Mouse (Mus musculus) cerebellum, adult 2 months (tissue): ENCODE measurements around the gene Slc16a12. TPM values are rescaled to one million over a fixed set of nuclear protein-coding genes. Genes with fewer than 3 reads are reported as not detected.

ENCODE experiments used
- DNase-seq, 2 experiments: peaks; one replicate each; pipeline ENCODE4 v3.0.0; 2021
- H3K27ac ChIP-seq: fragments of 200-500 bp; 2 replicates; pipeline ENCODE4 v1.5.1; 2012; ENCODE audit warnings: low read length, control low read depth, inconsistent platforms; ENCODE audit not compliant: insufficient read depth
- H3K27me3 ChIP-seq: fragments of 200-500 bp; 2 replicates; pipeline ENCODE4 v1.6.1; 2012; ENCODE audit warnings: inconsistent platforms, mild to moderate bottlenecking, low read length, moderate library complexity; ENCODE audit not compliant: control insufficient read depth, insufficient read depth
- H3K4me1 ChIP-seq: fragments of 200-500 bp; 2 replicates; pipeline ENCODE4 v1.6.1; 2011; ENCODE audit warnings: low read length; ENCODE audit not compliant: control insufficient read depth, insufficient read depth
- H3K4me3 ChIP-seq: fragments of 200-500 bp; replicated peaks from 2 replicates; pipeline ENCODE3; 2011; ENCODE audit warnings: mild to moderate bottlenecking, low read depth, low read length, control low read depth; ENCODE audit not compliant: insufficient read depth
- CTCF ChIP-seq: fragments of 200-500 bp; IDR thresholded peaks from 2 replicates; pipeline ENCODE4 v1.5.1; 2011; ENCODE audit warnings: low read depth, mild to moderate bottlenecking, control low read depth, low read length, moderate library complexity, borderline replicate concordance; ENCODE audit not compliant: insufficient read depth
- POLR2A ChIP-seq: fragments of 200-500 bp; IDR thresholded peaks from 2 replicates; pipeline ENCODE4 v1.6.1; 2011; ENCODE audit warnings: low read length, control low read depth, borderline replicate concordance; ENCODE audit not compliant: insufficient read depth
- WGBS: fragments of 180-500 bp; shearing (Covaris S2); methylation state at CpG from one replicate; pipeline ENCODE4 v1.1.7; 2018; 5-methylcytosine and 5-hydroxymethylcytosine counted together
- polyA plus RNA-seq: library from polyadenylated mRNA; depleted of rRNA; stranded (reverse); fragments of >200 nt; gene quantifications from 2 replicates; pipeline ENCODE4 v1.2.3, GENCODE M21; 2012; rRNA removed

Gene Slc16a12
- polyA plus RNA-seq, result 1.3 and 1.8 TPM in 2 replicates

DNA sequence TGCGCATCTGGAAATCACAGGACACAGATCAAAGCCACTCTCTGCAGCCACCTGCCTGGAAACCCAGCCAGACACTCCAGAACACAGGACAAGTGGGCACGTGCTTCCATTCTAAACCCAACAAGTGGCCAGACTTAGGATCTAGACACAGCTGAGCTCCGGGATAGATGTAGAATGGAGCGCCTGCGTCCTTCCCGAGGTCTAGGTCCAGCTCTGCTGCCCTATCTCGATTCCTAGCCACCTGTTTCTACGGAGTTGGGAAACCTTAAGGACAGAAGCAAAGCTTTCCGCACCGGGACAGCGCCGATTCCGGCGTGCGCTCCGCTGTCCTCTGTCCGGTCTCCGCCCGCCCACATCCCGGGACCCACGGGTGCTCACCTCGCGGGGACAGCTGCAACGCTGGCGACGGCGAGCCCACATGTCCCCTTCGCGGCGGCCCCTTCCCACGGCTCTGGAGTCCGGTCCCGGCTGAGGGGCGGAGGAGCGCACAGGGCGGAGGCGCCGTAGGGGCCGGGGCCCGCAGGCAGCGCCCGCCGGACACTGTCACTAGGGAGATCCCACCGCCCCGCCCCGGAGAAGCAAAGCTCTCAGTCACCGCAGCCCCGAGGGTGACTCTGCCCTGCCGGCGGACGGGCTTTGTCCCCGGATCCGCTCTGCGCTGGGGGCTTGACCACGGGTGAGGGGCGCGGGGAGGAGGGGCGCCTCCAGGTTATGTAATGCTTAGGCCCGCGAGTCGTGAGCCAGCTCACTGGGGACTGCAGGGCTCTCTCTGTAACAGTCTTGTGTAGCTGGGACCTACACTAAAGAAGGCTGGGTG, at the start of gene Slc16a12:
Gene Slc16a12 (minus strand): TSS at position 602 of the 817 bp plus-strand sequence.
- TF ChIP-seq CTCF (no peak), POLR2A (no peak)
- under 1% methylated on average over 61 of the region's 61 CpGs for WGBS
- Histone ChIP-seq H3K27ac (no peak within 1 kb of the TSS), H3K4me3 (no peak within 1 kb of the TSS), H3K27me3 (no peaks in the 10 kb centered on the region), H3K4me1 (no peaks in the 10 kb centered on the region; the same call in 1 of the 2 replicates)
- DNase-seq, result no peak

DNA sequence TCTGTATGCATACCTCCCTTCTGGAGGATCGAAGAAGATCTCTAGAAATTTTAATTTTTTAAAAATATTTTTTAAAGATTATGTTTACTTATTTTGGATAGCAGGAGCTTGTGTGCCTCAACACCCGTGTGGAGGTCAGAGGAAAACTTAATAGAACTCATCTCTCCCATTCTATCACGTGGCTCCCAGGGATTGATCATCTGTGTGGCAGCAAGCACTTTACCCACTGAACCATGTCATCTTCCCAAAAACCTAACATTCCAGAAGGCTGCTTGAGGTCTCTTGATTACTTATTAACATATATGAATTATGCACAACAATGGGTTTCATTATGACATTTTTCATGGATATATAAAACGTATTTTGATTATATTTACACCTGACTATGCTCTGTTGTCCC, 49.3 kb upstream of the Slc16a12 start:
- H3K27me3 ChIP-seq, result no peaks in the 10 kb centered on the region
- no peak for DNase-seq
- H3K27ac ChIP-seq, result no peak overlapping the region
- TF ChIP-seq POLR2A, result no peak
- TF ChIP-seq CTCF, result no peak
- no peak overlapping the region for H3K4me3 ChIP-seq
- no peaks in the 10 kb centered on the region for H3K4me1 ChIP-seq
- WGBS, result 69% methylated on average over 4 of the region's 4 CpGs

DNA sequence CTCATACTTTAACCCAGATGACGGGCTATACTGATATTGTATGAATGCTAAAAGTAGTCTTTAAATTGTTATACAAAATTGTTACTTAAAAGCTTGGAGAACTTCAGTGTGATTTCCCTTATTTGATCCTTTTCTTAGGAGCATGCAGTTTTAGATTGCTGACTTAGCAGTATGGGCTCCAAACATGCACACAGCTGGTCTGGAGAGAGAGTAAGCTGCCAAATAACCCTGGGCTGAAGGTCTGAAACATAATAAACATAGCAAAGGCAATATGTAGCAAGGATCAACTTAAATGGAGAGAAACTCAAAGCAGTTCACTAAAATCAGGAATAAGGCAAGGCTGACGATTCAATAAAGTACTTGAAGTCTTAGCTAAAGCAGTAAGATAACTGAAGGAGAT, 35.4 kb upstream of the Slc16a12 start:
- WGBS, result 96% methylated on average over 2 of the region's 2 CpGs
- TF ChIP-seq POLR2A, result no peak
- no peak for TF ChIP-seq CTCF
- H3K27me3 ChIP-seq, result no peaks in the 10 kb centered on the region

DNA sequence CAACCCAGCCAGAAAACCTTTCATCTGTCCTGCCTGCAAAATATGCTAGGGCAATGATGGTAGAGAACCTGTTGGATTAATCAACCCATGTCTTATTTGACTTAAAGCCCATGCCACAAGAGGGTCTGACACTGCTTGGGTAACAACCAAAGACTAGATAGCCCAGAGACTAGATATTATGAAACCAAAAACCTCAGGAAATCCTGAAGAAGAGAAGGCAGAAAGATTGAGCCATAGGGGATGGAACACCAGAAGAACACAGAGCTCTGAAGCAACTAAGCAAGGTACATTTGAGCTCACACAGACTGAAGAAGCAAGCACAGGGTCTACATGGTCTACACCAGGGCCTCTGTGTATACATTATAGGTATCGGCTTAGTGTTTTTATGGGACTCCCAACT, 31.9 kb upstream of the Slc16a12 start:
- no peaks in the 10 kb centered on the region for H3K4me1 ChIP-seq
- H3K4me3 ChIP-seq, result no peak overlapping the region
- 96% methylated on average over 1 of the region's 1 CpGs for WGBS
- TF ChIP-seq POLR2A, result no peak
- TF ChIP-seq CTCF, result no peak
- no peak for DNase-seq
- no peaks in the 10 kb centered on the region for H3K27me3 ChIP-seq
- no peak overlapping the region for H3K27ac ChIP-seq

More for the DNA sequence above, 35.4 kb upstream of the Slc16a12 start:
- DNase-seq, result no peak
- Histone ChIP-seq H3K4me3 (no peak overlapping the region), H3K27ac (no peak overlapping the region), H3K4me1 (no peaks in the 10 kb centered on the region)

DNA sequence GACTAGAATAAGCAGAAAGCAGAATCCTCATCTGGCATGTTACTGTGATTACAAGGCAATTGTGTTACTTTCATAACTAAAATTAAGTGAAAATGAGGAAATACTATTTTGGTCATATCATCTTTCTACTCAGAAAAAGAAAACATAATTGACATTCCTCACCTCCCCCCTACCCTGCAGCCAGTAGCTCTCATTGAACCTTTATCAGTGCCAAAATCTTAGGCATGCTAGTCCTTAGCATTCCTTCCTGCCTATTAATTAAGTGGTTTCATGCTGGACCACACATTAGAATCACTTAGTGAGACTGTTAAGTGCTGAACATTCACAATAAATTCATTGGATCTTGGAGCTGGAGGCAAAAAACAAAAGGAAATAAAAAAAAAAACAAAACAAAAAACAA, 31.0 kb upstream of the Slc16a12 start:
- H3K27ac ChIP-seq, result no peak overlapping the region
- H3K27me3 ChIP-seq, result no peaks in the 10 kb centered on the region
- no peaks in the 10 kb centered on the region for H3K4me1 ChIP-seq
- no peak for DNase-seq
- TF ChIP-seq POLR2A (no peak), CTCF (no peak)
- no peak overlapping the region for H3K4me3 ChIP-seq

DNA sequence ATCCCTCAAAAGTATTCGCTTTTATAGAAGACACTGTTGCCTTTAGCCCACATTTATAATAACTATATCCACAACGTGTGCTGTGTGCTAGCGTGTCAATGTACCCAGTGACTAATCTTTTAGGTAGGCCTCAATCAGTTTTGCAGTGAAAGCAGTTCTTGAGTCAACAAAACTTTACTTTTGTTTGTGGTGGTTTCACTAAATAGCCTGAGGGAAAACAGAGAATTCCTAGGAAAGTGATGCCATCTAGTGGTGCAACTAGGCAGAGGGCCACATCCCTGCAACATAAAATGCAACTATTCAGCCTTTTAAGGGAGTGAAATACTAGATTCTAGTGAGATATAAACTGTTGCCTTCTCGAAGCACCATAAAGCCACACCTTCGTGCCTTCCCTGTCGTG, 25.7 kb upstream of the Slc16a12 start:
- no peaks in the 10 kb centered on the region for H3K27me3 ChIP-seq
- H3K4me3 ChIP-seq, result no peak overlapping the region
- 23% methylated on average over 6 of the region's 6 CpGs for WGBS
- H3K27ac ChIP-seq, result no peak overlapping the region
- peak; percentile 14 to 21 for DNase-seq
- H3K4me1 ChIP-seq, result no peaks in the 10 kb centered on the region
- TF ChIP-seq CTCF (peak; percentile 24; the same call in 1 of the 2 replicates), POLR2A (no peak)

DNA sequence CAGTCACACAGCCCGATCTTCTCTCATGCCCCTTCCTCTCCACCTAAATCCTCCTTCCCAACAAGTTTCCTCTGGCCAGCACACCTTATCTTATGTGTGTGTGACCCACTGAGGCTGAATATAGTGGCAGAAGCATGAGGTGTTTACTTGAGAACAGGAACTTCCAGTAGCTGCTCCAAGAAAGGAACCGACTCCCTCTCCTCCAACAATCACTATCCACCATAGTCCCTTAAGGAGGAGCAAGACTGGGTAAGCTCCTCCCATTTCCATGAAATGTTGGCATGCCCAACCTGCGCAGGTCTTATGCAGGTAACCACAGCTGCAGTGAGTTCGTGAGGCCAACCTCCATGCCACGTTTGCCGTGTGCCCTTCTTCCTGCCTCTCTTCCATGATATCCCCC, 23.7 kb upstream of the Slc16a12 start:
- no peak for DNase-seq
- H3K27ac ChIP-seq, result no peak overlapping the region
- no peak overlapping the region for H3K4me3 ChIP-seq
- no peak for TF ChIP-seq POLR2A
- TF ChIP-seq CTCF, result no peak
- H3K4me1 ChIP-seq, result no peaks in the 10 kb centered on the region
- WGBS, result 81% methylated on average over 6 of the region's 6 CpGs
- H3K27me3 ChIP-seq, result no peaks in the 10 kb centered on the region

DNA sequence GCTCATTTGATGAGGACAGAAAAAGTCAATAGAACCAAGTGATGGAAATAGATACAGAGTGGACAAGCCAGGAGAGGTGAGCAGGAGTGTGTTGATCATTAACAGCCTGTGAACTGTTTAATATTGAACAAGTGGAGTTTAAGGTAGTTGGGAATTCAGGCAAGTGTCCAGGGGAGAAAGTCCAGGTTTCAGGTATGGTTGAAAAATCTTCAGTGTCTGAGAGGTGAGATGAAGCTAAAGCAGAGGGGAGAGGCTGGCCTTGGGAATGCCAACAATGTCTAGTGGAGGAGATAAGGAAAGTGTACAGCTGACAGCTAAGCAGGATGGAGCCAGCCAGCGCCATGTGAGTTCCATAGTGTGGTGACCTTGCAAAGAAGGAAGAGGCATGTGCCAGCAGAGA, 11.7 kb upstream of the Slc16a12 start:
- Histone ChIP-seq H3K4me3 (no peak overlapping the region), H3K27me3 (no peaks in the 10 kb centered on the region), H3K4me1 (no peaks in the 10 kb centered on the region), H3K27ac (no peak overlapping the region)
- 78% methylated on average over 1 of the region's 1 CpGs for WGBS
- TF ChIP-seq POLR2A, result no peak
- TF ChIP-seq CTCF, result no peak
- no peak for DNase-seq
